Mouse (Mus musculus) lung, postnatal 0 days (tissue): Measurements from ENCODE around the gene Vwa2. TPM values are rescaled to one million over a fixed set of nuclear protein-coding genes. Genes with fewer than 3 reads are reported as not detected.

Experiments used
- ATAC-seq: fragments of 200-750 bp; cut with Nextera tagmentation; 2 replicates; pipeline ENCODE4 v1.8.0; 2017; ENCODE audit warnings: moderate library complexity
- DNase-seq: peaks from one replicate; pipeline ENCODE4 v3.0.0-alpha.2; 2016; ENCODE audit warnings: low spot score
- H3K27ac ChIP-seq: fragments of 300-500 bp; sonication (generic); 2 replicates; pipeline ENCODE4 v1.5.1; 2014; ENCODE audit warnings: antibody characterized with exemption, mild to moderate bottlenecking, low read length, mixed read lengths
- H3K27me3 ChIP-seq: fragments of 300-500 bp; sonication (generic); replicated peaks from 2 replicates; pipeline ENCODE4 v1.6.1; 2014; ENCODE audit warnings: low read length, mixed read lengths; ENCODE audit not compliant: insufficient read depth
- H3K36me3 ChIP-seq: fragments of 300-500 bp; sonication (generic); 2 replicates; pipeline ENCODE4 v1.6.1; 2014; ENCODE audit warnings: low read length, mixed read lengths; ENCODE audit not compliant: insufficient read depth
- H3K4me1 ChIP-seq: fragments of 300-500 bp; sonication (generic); 2 replicates; pipeline ENCODE4 v1.6.1; 2014; ENCODE audit warnings: antibody characterized with exemption, low read depth, low read length, mixed read lengths; ENCODE audit not compliant: insufficient read depth
- H3K4me2 ChIP-seq: fragments of 300-500 bp; sonication (generic); replicated peaks from 2 replicates; pipeline ENCODE4 v1.6.1; 2014; ENCODE audit warnings: low read depth, mild to moderate bottlenecking, low read length, moderate library complexity, mixed read lengths
- H3K4me3 ChIP-seq: fragments of 300-500 bp; sonication (generic); 2 replicates; pipeline ENCODE4 v1.5.1; 2014; ENCODE audit warnings: low read depth, low read length
- H3K9ac ChIP-seq: fragments of 300-500 bp; sonication (generic); replicated peaks from 2 replicates; pipeline ENCODE4 v1.6.1; 2014; ENCODE audit warnings: low read depth, mild to moderate bottlenecking
- H3K9me3 ChIP-seq: fragments of 300-500 bp; sonication (generic); 2 replicates; pipeline ENCODE4 v1.6.1; 2016; ENCODE audit warnings: low read length, mixed read lengths
- CTCF ChIP-seq: IDR thresholded peaks from 2 replicates; pipeline ENCODE4 v1.5.1; 2016; ENCODE audit warnings: antibody characterized with exemption, mild to moderate bottlenecking
- EP300 ChIP-seq: IDR thresholded peaks from 2 replicates; pipeline ENCODE4 v1.6.1; 2016; ENCODE audit warnings: antibody characterized with exemption, mild to moderate bottlenecking, control low read depth
- WGBS: fragments of 180-500 bp; shearing (Covaris S2); extraction: QIAGEN DNeasy Blood & Tissue Kit; methylation state at CpG from one replicate; pipeline ENCODE4 v1.1.7; 2014; 5-methylcytosine and 5-hydroxymethylcytosine counted together
- polyA plus RNA-seq: library from polyadenylated mRNA; unstranded; fragments of >200 nt; fragmentation: Nextera tagmentation; extraction: Ambion mirVana; gene quantifications from 2 replicates; pipeline ENCODE4 v1.2.1, GENCODE M21; 2015

Vwa2 gene
- polyA plus RNA-seq, 1 experiment from 2014 or later = 0.48 TPM

DNA sequence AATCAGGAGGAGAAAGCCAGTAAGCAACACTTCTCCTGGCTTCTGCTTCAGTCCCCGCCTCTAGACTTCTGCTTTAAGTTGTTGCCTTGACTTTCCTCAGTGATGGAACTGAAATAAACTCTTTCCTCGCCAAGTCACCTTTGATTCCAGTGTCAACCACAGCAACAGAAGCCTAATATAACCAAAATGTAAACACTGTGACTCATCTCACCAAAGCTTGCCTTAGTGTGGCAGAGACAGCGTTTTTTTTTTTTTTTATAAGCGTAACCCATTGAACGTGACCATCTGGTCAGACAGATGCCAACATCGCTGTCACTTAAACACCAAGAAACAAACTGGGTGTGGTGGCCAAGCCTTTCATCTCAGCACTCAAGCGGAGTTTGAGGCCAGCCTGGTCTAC lies 68.2 kb downstream of the Vwa2 start:
- 80% methylated on average over 7 of the region's 7 CpGs for WGBS
- H3K4me3 ChIP-seq = no peak overlapping the region
- no peaks in the 10 kb centered on the region for H3K9me3 ChIP-seq
- no peaks in the 10 kb centered on the region for H3K4me1 ChIP-seq
- no peak for TF ChIP-seq EP300
- no peak for TF ChIP-seq CTCF
- H3K27me3 ChIP-seq = no peaks in the 10 kb centered on the region
- no peak overlapping the region for H3K4me2 ChIP-seq
- no peaks in the 10 kb centered on the region for H3K36me3 ChIP-seq
- ATAC-seq (no peak), DNase-seq (no peak)
- H3K9ac ChIP-seq = no peak overlapping the region
- H3K27ac ChIP-seq = no peak overlapping the region

DNA sequence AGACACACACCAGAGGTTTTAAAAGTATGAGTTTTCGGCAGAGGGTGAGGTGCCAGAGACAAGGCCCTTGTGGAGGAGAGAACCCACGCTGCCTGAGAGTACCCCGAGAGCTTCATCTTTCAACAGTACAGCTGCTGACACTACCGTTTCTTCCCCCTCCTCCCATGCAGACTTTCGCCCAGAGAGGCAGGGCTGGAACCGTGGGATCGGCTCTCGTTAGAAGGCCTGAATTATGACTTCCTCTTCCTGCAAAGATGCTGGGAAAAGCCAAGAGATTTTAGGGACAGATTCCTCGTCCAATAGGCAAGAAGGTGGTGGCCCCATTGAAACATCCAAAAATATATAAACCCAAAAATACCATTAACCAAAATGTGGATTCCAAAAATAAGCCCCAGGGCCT lies 70.2 kb downstream of the Vwa2 start:
- no peak for TF ChIP-seq EP300
- no peak for TF ChIP-seq CTCF
- H3K27ac ChIP-seq = no peak overlapping the region
- no peak overlapping the region for H3K9ac ChIP-seq
- H3K36me3 ChIP-seq = no peaks in the 10 kb centered on the region
- no peaks in the 10 kb centered on the region for H3K9me3 ChIP-seq
- no peaks in the 10 kb centered on the region for H3K27me3 ChIP-seq
- H3K4me2 ChIP-seq = no peak overlapping the region
- DNase-seq = no peak
- no peak for ATAC-seq
- WGBS = 41% methylated on average over 9 of the region's 9 CpGs
- H3K4me3 ChIP-seq = no peak overlapping the region
- no peaks in the 10 kb centered on the region for H3K4me1 ChIP-seq

DNA sequence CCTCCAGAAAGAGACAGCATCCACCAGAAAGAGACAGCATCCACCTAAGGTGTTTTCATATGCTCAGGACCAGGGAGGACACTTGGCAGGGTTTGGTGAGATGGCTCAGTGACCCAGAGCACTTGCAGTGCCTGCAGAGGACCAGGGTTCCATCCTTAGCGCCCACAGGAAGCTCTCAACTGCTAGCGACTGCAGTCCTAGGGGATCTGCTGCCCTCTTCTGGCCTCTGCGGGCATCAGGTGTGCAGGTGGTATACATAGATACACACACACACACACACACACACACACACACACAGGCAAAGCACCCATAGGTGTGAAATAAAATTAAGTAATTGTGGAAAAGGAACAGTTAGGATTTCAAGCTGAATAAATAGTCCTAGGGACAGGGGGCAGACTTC lies 70.8 kb downstream of the Vwa2 start:
- no peaks in the 10 kb centered on the region for H3K9me3 ChIP-seq
- no peak overlapping the region for H3K27ac ChIP-seq
- DNase-seq = no peak
- no peaks in the 10 kb centered on the region for H3K36me3 ChIP-seq
- no peak for ATAC-seq
- no peak overlapping the region for H3K4me3 ChIP-seq
- 94% methylated on average over 3 of the region's 3 CpGs for WGBS
- no peak overlapping the region for H3K4me2 ChIP-seq
- H3K27me3 ChIP-seq = no peaks in the 10 kb centered on the region
- TF ChIP-seq EP300 (no peak), CTCF (no peak)
- no peak overlapping the region for H3K9ac ChIP-seq
- no peaks in the 10 kb centered on the region for H3K4me1 ChIP-seq

DNA sequence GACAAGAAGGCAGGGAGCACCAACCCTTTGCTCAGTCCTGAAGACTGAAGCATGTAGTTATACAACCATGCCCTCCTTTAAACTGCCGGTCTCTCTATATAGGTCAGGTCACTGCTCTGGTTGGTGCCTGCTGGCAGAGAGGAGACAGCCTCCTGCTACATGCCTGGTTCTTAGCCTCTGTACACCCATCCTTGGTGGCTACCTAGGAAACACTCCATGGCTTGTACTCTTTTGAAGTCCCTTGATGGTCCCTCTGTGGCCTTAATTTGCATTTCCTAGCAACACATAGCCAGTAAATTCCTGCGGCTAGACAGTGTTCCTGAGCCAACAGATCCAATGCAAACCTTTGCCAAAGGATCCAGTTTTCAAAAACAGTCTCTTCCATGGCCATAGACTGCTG lies 71.6 kb downstream of the Vwa2 start:
- no peak overlapping the region for H3K9ac ChIP-seq
- no peak for DNase-seq
- ATAC-seq = no peak
- TF ChIP-seq EP300 (no peak), CTCF (no peak)
- no peak overlapping the region for H3K4me2 ChIP-seq
- H3K4me1 ChIP-seq = no peaks in the 10 kb centered on the region
- WGBS = 83% methylated on average over 2 of the region's 2 CpGs
- H3K27me3 ChIP-seq = no peaks in the 10 kb centered on the region
- H3K27ac ChIP-seq = no peak overlapping the region
- no peaks in the 10 kb centered on the region for H3K9me3 ChIP-seq
- H3K36me3 ChIP-seq = no peaks in the 10 kb centered on the region
- no peak overlapping the region for H3K4me3 ChIP-seq

DNA sequence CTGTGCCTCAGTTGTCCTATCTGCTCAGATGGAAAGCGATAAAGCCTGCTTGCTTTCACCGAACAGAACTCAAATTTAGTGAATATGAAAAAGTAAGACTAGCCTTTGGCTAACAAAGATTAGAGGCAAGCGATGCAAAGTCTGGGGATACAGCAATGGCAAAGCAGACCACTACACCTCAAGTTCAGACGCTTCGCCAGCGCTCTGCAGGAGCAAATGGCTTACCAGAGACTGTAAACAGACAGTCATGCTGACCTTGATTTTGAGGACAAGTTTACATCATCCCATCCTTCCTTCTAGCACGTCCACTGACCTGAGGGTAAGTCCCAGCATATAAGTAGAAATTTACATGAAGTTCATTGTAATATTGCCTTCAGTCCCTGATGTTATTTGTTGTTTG lies 72.2 kb downstream of the Vwa2 start:
- H3K27ac ChIP-seq = no peak overlapping the region
- 87% methylated on average over 7 of the region's 7 CpGs for WGBS
- no peak overlapping the region for H3K4me3 ChIP-seq
- ATAC-seq (no peak), DNase-seq (no peak)
- TF ChIP-seq CTCF (no peak), EP300 (no peak)
- H3K9ac ChIP-seq = no peak overlapping the region
- no peaks in the 10 kb centered on the region for H3K9me3 ChIP-seq
- H3K27me3 ChIP-seq = no peaks in the 10 kb centered on the region
- H3K4me2 ChIP-seq = no peak overlapping the region
- no peaks in the 10 kb centered on the region for H3K36me3 ChIP-seq
- H3K4me1 ChIP-seq = no peaks in the 10 kb centered on the region

DNA sequence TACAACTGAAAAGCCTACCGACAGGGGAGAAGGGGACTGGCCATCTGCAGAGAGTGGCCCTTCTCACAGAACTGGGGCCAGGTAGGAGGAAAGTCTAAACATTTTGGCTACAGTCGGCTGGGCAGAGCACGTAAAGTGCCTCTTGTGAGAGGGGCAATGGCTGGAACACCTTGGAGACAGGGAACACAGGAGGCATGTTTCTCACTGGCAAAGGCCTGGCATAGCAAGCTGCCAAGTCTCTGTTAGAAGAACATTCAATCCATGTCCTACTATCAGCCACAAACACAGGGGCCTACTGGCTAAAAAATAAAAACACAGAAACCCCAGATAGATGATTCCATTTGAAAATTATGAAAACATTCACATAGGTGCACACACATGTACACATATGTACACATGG lies 72.7 kb downstream of the Vwa2 start:
- H3K27me3 ChIP-seq = no peaks in the 10 kb centered on the region
- DNase-seq (no peak), ATAC-seq (no peak)
- WGBS = 66% methylated on average over 3 of the region's 3 CpGs
- TF ChIP-seq CTCF (no peak), EP300 (no peak)
- H3K4me2 ChIP-seq = no peak overlapping the region
- H3K4me3 ChIP-seq = no peak overlapping the region
- no peaks in the 10 kb centered on the region for H3K36me3 ChIP-seq
- no peaks in the 10 kb centered on the region for H3K9me3 ChIP-seq
- no peak overlapping the region for H3K27ac ChIP-seq
- H3K9ac ChIP-seq = no peak overlapping the region
- no peaks in the 10 kb centered on the region for H3K4me1 ChIP-seq

DNA sequence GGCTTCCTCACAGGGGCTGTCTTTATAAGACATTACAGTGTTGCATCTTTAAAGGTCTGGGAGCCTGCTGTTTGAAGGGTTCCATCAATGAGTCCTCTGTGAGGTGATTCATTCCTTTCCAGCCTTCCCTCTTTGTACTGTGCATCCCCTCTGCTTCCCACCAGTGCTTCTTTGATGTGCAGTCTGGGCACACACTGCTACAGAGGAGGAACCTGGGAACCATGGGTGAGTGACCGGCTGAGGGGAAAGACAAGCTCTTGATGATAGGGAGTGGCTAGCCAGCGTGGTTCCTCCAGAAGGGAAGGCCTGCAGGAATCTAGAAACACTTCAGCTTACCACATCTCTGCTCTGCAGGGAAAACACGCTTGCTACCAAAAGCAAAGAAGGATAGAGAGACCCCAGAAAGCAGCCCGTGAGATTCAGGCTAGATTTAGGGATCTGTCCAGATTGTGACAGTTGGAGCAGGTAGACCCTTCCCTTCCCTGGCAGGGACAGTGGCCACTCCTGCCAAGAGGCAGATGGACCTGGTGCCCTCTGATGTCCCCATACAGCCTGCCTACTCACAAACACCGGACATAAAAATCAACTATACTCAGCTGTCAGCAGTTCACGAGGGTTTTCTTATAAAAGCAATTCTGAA lies 74.0 kb downstream of the Vwa2 start:
- Histone ChIP-seq H3K4me3 (no peak overlapping the region), H3K4me2 (no peak overlapping the region), H3K4me1 (no peaks in the 10 kb centered on the region), H3K9ac (no peak overlapping the region), H3K36me3 (no peaks in the 10 kb centered on the region), H3K27me3 (no peaks in the 10 kb centered on the region), H3K27ac (no peak overlapping the region), H3K9me3 (no peaks in the 10 kb centered on the region)
- no peak for ATAC-seq
- no peak for DNase-seq
- TF ChIP-seq EP300 (no peak), CTCF (no peak)
- WGBS = 51% methylated on average over 6 of the region's 6 CpGs
